Mouse (Mus musculus) ES-Bruce4 (cell line): Measurements from ENCODE around the gene Gdap2. TPM values are rescaled to one million over a fixed set of nuclear protein-coding genes. Genes with fewer than 3 reads are reported as not detected.

Experiments used
- H3K27ac ChIP-seq: 2 replicates; pipeline ENCODE4 v1.5.1; 2012; ENCODE audit warnings: low read length, inconsistent platforms; ENCODE audit not compliant: insufficient read depth
- H3K27me3 ChIP-seq: 2 replicates; pipeline ENCODE4 v1.6.1; 2012; ENCODE audit warnings: mild to moderate bottlenecking, low read length, inconsistent platforms; ENCODE audit not compliant: control insufficient read depth, poor library complexity, insufficient read depth, severe bottlenecking
- H3K36me3 ChIP-seq: 2 replicates; pipeline ENCODE4 v1.6.1; 2012; ENCODE audit warnings: inconsistent platforms, mild to moderate bottlenecking, low read length, moderate library complexity; ENCODE audit not compliant: control insufficient read depth, poor library complexity, insufficient read depth, severe bottlenecking
- H3K4me1 ChIP-seq: one replicate; pipeline ENCODE4 v1.8.1; 2011; ENCODE audit warnings: low read length; ENCODE audit not compliant: control insufficient read depth, insufficient read depth
- H3K4me3 ChIP-seq: 2 replicates; pipeline ENCODE4 v1.5.1; 2011; ENCODE audit warnings: low read depth, mild to moderate bottlenecking, low read length
- H3K9ac ChIP-seq: 2 replicates; pipeline ENCODE4 v1.6.1; 2012; ENCODE audit warnings: low read depth, mild to moderate bottlenecking, inconsistent platforms; ENCODE audit not compliant: poor library complexity, severe bottlenecking
- H3K9me3 ChIP-seq: replicated peaks from 2 replicates; pipeline ENCODE4 v1.6.1; 2012; ENCODE audit warnings: mild to moderate bottlenecking, low read length, inconsistent platforms; ENCODE audit not compliant: control insufficient read depth, poor library complexity, insufficient read depth, severe bottlenecking
- CTCF ChIP-seq: IDR thresholded peaks from one replicate; pipeline ENCODE4 v1.8.1; 2011; ENCODE audit warnings: low read depth, low read length
- EP300 ChIP-seq: IDR thresholded peaks from 2 replicates; pipeline ENCODE4 v1.6.1; 2011; ENCODE audit warnings: low read depth, low read length; ENCODE audit not compliant: insufficient read depth
- POLR2A ChIP-seq: IDR thresholded peaks from one replicate; pipeline ENCODE4 v1.8.1; 2011; ENCODE audit warnings: low read length; ENCODE audit not compliant: insufficient read depth
- polyA plus RNA-seq: library from polyadenylated mRNA; stranded (reverse); fragments of >200 nt; gene quantifications from 2 replicates; pipeline ENCODE4 v1.2.4, GENCODE M21; 2011; ENCODE audit warnings: low read depth; ENCODE audit not compliant: missing spikeins, insufficient read depth, insufficient read length

Gdap2 gene
- polyA plus RNA-seq, 1 experiment, result 13.5 TPM

DNA sequence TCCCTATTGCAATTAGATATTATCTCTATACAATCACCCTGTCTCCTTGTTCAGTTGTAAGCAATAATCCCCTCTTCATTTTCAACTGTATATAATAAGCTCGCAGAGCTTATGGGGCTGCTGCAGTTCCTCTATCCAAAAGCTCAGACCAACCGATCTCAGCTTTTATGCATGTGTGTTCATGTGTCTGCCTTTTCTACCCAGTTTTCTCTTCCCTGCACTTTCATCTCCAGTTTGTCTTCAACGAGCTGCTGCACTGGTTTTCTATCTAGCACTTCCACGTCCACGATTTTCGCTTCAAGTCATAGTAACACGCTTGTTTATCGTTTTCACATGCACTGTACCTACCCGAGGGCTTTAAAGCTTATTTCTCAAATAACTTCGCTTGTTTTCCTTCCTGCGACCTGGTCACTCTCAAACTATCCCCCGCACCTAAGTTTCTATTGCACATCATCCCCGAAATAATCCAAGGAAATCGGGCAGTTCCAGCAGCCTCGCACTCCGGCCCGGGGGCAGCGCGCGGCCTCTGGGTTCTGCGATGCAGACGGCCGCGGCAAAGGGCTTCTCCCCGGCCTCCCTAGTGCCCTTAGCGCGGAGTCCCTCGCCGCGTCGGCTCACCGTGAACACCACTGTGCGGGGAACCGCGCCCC lies 391 bp upstream of the Gdap2 start:
- H3K27ac ChIP-seq, result no peak overlapping the region
- no peaks in the 10 kb centered on the region for H3K27me3 ChIP-seq
- TF ChIP-seq EP300 (no peak), POLR2A (no peak), CTCF (no peak)
- no peaks in the 10 kb centered on the region for H3K9me3 ChIP-seq
- peak overlapping the region; percentile 74 for H3K9ac ChIP-seq
- no peaks in the 10 kb centered on the region for H3K4me1 ChIP-seq
- peaks cover 24% of the 10 kb centered on the region for H3K36me3 ChIP-seq
- peak overlapping the region; percentile 91 for H3K4me3 ChIP-seq

- Histone ChIP-seq H3K27ac (no peak overlapping the region), H3K4me3 (no peak overlapping the region), H3K36me3 (peaks cover 16% of the 10 kb centered on the region), H3K4me1 (no peaks in the 10 kb centered on the region), H3K27me3 (no peaks in the 10 kb centered on the region), H3K9ac (no peak overlapping the region), H3K9me3 (no peaks in the 10 kb centered on the region)
- TF ChIP-seq CTCF, result no peak
- no peak for TF ChIP-seq EP300
- TF ChIP-seq POLR2A, result no peak
Measured at GRCm38 (mm10) chr3:100163556-100163955, 1.4 kb downstream of the Gdap2 start.

DNA sequence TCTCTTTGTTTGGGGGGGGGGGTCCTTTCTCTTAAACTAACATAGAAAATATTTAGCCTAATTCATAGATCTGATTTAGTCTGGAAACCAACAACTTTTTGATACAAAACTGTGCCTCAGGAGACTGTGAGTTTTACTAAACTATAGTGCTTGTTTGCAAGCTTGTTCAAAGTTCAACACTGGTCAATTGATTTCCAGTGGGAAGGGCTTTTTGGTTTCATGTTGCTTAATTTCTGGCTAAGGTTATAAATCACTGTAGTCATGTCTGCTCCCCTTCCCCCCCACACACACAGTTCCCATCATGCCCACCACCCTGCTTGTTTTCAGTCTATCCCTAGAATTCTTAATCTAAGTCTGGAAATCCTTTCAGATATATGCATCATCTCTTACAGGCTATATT lies 2.8 kb downstream of the Gdap2 start:
- peaks cover 6% of the 10 kb centered on the region for H3K36me3 ChIP-seq
- no peaks in the 10 kb centered on the region for H3K4me1 ChIP-seq
- H3K9me3 ChIP-seq, result no peaks in the 10 kb centered on the region
- TF ChIP-seq CTCF, result no peak
- no peak for TF ChIP-seq EP300
- TF ChIP-seq POLR2A, result no peak
- H3K9ac ChIP-seq, result no peak overlapping the region
- no peak overlapping the region for H3K4me3 ChIP-seq
- H3K27ac ChIP-seq, result no peak overlapping the region
- no peaks in the 10 kb centered on the region for H3K27me3 ChIP-seq

- Histone ChIP-seq H3K36me3 (peaks cover 8% of the 10 kb centered on the region), H3K4me3 (no peak overlapping the region), H3K27ac (no peak overlapping the region), H3K27me3 (no peaks in the 10 kb centered on the region), H3K9ac (no peak overlapping the region), H3K4me1 (no peaks in the 10 kb centered on the region), H3K9me3 (no peaks in the 10 kb centered on the region)
- TF ChIP-seq POLR2A (no peak), CTCF (no peak), EP300 (no peak)
Measured at GRCm38 (mm10) chr3:100176031-100176430, 13.8 kb downstream of the Gdap2 start.

GRCm38 (mm10) chr3:100180471-100180870 lies 18.3 kb downstream of the Gdap2 start:
- H3K27ac ChIP-seq, result no peak overlapping the region
- no peaks in the 10 kb centered on the region for H3K27me3 ChIP-seq
- TF ChIP-seq POLR2A (no peak), EP300 (no peak), CTCF (no peak)
- peaks cover 8% of the 10 kb centered on the region for H3K36me3 ChIP-seq
- no peaks in the 10 kb centered on the region for H3K4me1 ChIP-seq
- no peaks in the 10 kb centered on the region for H3K9me3 ChIP-seq
- H3K9ac ChIP-seq, result no peak overlapping the region
- no peak overlapping the region for H3K4me3 ChIP-seq

- no peaks in the 10 kb centered on the region for H3K4me1 ChIP-seq
- no peaks in the 10 kb centered on the region for H3K36me3 ChIP-seq
- no peak overlapping the region for H3K9ac ChIP-seq
- no peaks in the 10 kb centered on the region for H3K27me3 ChIP-seq
- no peak overlapping the region for H3K4me3 ChIP-seq
- H3K27ac ChIP-seq, result no peak overlapping the region
- H3K9me3 ChIP-seq, result no peaks in the 10 kb centered on the region
- TF ChIP-seq EP300, result no peak
- no peak for TF ChIP-seq POLR2A
- no peak for TF ChIP-seq CTCF
Measured at GRCm38 (mm10) chr3:100189444-100189843, 27.3 kb downstream of the Gdap2 start.
